Mouse (Mus musculus): ENCODE results near the gene Cox19.
A peak's percentile ranks its signal among the peaks of the same experiment; 100 is the strongest.

Gene Cox19

DNA sequence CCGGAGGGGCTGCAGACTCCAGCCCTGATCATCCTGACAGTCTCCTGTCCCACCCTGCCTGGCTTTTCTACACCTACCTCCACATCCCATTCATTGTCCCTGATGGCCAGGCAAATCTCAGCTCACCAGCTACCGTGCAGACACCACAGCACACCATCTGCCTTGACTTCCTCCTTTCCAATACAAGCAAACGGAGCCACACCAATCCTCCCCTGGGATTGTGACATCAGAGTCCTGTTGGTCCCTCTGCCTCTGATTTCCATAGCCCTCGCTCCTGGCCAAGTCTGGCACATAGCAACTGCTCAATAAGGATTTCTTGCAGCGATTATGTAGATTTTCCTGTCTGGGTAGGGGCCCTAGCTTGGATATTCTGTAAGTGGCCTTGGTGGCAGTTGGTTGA is at the start of gene Cox19:
Gene Cox19, minus strand, starts transcription at position 285 of the 400 bp plus-strand sequence.
- DNase-seq (ENCODE audit: low spot score in 2 of 2) = no peak

DNA sequence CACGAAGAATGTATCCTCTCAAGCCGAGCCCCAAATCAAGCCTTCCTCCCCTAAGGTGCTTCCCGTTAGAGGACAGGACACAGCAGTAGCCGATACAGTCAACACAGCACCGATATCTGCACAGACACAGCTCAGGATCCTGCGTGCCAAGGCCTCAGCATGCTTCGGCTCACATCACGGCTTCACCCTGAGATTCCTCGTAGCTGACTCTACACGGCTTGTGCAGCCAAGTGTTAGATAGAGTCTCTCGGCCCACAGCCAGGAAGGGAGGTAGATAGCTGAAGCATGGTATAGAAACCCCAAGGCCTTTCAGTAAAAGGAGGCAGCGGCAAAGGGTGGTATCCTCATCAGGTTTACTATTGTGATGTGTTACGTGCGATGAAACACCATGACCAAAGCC is 48.8 kb upstream of the Cox19 start:
- DNase-seq (ENCODE audit: low spot score in 2 of 2) = no peak

DNA sequence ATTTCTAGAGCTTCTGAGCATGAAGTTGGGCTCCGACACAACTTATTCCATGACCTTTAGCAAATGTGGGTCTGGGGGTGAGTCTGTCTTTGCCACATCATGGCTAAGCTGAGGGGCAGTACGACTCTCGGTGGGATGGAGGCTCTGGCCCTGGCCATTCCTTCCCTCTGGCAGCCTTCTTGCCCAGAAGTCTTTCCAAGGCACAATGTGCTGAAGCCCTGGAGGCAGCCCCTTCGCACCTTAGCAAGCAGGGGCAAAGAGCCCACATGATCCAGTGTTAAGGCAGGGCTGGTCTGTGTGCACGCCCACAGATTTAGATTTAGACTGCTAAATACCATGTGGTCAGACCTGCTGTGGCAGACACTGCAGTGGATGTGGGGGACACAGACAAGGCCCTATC is 47.6 kb upstream of the Cox19 start:
- no peak for DNase-seq (ENCODE audit: low spot score in 2 of 2)

DNA sequence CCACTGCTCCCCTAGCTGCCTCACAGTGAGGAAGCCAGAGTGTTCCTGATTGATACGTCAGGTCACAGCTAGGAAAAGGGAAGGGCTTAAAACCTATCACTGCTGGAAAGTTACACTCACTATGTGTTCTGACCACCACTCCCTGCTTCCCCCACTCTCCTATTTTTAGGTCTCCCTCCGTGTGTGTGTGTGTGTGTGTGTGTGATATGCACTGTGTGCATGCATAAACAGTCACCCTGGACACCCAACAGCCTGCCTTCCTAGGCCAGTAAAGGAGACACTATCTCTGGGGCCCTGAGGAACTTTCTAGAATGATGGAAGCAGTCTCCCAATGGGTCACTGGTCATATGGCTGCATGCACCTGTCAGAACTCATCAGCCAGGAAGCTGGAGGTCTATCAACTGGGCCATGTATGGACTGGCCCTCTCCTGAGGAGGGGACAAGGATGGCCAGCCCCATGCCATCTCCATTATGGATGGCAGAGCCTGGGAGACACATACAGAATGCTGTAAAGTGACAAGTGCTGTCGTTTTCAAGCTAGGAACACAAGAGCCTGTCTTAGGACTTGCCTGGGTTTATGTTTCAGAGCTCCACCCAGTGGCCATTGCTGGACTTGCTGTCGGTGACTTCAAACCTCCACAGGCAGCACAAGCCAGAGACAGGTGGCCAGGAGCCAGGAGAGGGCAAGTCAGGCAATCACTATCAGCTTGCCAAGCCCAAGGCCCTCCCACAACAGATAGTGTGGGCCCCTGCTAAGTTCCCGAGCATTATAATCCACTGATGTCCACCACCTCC is 46.9 kb upstream of the Cox19 start:
- peak; percentile 93 to 95 for DNase-seq (ENCODE audit: low spot score in 2 of 2)

DNA sequence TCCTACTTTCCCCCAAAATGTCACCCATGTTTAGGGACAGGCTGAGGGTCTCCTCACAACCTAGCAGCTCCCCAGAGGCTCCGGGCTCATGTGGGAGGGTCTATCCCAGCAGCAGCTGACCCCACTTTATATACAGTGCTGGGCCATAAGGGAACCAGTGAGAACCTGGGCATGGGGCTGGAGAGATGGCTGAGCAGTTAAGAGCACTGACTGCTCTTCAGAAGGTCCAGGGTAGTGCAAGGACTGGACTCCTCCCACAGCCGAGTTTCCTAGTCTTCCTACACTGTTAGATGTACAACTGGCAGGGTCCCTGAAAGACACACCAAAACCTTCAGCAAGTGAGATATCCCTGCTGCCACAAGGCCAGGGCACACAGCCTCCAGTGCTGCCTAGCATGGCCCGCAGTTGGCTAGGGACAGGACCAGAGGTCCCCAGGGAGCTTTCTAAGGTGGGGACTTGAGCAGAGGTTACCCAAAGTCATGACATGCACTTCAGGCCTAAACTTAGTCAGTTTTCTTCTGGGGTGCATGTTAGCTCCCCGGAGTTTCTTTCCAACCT is 46.2 kb upstream of the Cox19 start:
- DNase-seq (ENCODE audit: low spot score in 2 of 2) = peak in 1 of 2 experiments; percentile 30

DNA sequence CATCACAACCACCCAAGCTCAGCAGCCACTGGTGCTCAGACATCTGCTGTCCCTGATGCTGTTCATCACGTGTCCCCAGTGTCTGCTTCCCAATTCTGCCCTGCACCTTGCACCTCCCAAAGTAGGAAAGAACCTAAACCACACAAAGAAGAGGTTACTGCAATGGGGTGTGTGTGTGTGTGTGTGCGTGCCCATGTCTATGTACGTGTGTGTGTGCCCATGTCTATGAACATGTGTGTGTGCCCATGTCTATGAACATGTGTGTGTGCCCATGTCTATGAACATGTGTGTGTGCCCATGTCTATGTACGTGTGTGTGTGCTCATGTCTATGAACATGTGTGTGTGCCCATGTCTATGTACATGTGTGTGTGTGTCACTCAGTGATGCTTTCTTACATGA is 44.3 kb upstream of the Cox19 start:
- DNase-seq (ENCODE audit: low spot score in 2 of 2) = no peak

DNA sequence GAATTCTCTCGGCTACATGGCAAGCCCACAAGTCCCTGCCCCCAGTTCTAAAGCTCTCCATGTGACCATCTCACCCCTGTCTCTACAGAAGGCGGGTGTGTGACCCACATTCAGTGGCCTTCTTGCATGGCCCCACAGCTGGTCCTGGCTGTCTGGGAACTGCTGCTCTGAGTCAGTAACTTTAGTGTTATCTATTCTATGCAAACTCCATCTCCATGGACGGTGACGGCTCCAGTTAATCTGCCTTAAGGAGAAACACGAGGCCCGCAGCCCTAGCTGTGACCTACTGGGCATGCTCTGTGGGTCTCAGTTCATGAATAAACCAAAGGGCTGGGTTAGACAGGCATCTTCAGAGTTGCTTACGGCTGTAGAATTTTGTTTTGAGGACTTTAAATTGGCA is 43.2 kb upstream of the Cox19 start:
- peak in 1 of 2 experiments; percentile 34 for DNase-seq (ENCODE audit: low spot score in 2 of 2)

DNA sequence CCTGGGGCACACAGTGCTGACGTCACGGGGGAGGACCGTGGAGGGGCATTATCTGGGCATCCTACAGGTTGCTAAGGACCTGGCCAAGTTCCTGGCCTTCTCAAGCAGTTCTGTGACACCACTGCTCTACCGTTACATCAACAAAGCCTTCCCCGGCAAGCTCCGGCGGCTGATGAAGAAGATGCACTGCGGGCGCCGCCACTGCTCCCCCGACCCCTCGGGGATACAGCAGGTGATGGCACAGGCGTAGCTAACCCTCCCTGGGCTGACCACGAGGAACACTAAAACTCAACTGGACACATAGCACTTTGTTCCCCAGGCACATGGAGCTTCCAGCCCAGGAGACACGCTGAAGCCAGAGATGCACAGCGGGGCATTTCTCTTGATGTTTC is 42.0 kb upstream of the Cox19 start:
- DNase-seq (ENCODE audit: low spot score in 2 of 2) = no peak

DNA sequence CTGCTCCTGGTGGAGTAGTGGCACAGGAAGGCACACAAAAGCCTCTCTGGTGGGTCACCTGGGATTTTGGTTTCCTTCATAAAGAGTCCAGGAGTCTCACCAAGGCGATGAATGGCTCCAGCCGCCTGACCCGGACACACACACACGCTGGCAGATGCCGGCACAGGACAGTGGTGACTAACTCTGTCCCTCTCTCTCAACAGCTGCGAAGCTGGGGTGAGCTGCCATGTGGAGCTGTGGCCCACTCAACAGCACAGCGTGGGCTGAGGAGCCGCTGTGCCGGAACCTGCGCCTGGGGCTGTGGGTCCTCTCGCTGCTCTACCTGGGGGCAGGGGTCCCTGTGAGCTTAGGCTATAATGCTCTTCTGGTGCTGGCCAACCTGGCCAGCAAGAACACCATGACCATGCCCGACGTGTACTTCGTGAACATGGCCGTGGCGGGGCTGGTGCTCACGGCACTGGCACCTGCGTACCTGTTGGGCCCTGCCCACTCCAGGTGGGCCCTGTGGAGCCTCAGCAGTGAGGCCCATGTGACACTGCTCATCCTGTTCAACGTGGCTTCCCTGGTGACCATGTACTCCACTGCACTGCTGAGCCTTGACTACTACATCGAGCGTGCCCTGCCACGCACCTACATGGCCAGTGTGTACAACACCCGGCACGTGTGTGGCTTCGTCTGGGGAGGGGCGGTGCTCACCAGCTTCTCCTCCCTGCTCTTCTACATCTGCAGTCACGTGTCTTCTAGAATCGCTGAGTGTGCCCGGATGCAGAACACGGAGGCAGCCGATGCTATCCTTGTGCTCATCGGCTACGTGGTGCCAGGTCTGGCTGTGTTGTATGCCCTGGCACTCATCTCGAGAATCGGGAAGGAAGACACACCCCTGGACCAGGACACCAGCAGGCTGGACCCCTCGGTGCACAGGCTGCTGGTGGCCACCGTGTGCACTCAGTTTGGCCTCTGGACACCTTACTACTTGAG is 41.3 kb upstream of the Cox19 start:
- no peak for DNase-seq (ENCODE audit: low spot score in 2 of 2)

DNA sequence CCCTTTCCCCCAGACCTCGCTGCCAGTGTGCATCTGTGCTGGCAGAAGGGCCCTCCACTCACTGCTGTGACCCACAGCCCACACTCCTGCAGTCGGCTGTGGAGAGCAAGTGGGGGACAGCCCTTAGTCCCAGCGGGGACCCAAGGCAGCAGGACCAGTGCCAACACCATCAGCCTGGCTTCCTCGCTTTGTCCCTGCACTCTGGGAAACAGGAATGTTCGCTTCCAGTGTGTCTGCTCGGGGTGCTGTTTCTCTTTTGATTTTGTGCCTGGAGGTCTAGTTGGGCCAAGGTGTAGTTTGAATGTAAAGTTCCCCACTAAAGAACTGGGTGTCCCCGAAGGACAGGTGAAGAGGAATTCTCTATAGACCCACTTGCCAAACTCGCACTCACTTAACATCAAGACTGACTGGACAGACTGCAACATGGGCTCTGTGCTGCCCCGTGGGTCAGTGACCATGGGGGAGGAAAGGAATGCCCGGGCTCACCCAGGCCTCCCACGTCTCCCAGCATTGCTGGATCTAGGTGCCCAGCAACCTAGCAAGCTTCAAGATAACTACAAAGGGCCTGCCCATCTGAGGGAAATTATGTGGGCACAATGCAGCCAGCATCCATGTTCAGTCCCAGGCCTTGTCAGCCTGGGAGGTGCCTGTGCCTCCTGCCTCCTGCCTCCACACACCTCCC is 40.2 kb upstream of the Cox19 start:
- DNase-seq (ENCODE audit: low spot score in 2 of 2) = peak in 1 of 2 experiments; percentile 26

DNA sequence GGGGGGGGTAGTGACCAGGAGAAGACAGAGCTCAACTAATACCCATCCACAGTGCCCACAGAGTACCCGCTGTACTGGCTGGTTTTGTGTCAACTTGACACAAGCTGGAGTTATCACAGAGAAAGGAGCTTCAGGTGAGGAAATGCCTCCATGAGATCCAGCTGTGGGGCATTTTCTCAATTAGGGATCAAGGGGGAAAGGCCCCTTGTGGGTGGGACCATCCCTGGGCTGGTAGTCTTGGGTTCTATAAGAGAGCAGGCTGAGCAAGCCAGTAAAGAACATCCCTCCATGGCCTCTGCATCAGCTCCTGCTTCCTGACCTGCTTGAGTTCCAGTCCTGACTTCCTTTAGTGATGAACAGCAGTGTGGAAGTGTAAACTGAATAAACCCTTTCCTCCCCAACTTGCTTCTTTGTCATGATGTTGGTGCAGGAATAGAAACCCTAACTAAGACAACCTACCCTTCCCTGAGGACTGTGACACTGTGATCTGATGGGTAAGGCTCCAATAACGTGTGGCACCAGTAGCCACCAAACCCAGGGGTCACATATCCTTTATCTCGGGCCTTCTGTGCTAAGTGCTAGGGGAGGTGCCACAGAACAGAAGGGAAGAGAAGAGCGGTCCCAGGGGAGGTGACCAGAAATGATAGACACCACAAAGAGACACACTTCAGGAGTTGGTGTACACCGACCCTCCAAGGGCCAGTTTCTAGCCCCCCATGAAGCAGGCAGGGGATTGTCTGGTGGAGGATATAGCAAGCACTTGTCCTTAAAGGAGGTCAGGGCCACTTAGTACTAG is 39.3 kb upstream of the Cox19 start:
- peak; percentile 51 to 52 for DNase-seq (ENCODE audit: low spot score in 2 of 2)

DNA sequence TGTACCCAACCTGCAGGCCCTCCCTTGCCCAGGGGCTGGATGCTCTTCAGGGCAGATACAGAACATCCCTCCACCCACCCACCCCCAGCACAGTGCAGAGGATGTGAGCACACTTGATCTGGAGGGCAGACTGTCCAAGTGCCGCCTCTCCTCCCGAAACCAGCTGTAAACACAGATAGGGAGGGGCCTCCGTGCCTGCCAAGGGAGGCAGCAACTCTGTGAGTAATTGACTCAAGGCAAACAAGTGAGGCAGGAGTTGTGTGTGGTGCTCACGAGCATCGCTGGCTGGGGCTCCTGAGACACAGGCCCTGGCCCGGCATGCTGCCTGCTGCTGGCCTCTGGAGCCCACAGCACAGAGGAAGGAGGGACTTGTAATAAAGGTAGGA is 38.5 kb upstream of the Cox19 start:
- peak; percentile 82 to 85 for DNase-seq (ENCODE audit: low spot score in 2 of 2)

DNA sequence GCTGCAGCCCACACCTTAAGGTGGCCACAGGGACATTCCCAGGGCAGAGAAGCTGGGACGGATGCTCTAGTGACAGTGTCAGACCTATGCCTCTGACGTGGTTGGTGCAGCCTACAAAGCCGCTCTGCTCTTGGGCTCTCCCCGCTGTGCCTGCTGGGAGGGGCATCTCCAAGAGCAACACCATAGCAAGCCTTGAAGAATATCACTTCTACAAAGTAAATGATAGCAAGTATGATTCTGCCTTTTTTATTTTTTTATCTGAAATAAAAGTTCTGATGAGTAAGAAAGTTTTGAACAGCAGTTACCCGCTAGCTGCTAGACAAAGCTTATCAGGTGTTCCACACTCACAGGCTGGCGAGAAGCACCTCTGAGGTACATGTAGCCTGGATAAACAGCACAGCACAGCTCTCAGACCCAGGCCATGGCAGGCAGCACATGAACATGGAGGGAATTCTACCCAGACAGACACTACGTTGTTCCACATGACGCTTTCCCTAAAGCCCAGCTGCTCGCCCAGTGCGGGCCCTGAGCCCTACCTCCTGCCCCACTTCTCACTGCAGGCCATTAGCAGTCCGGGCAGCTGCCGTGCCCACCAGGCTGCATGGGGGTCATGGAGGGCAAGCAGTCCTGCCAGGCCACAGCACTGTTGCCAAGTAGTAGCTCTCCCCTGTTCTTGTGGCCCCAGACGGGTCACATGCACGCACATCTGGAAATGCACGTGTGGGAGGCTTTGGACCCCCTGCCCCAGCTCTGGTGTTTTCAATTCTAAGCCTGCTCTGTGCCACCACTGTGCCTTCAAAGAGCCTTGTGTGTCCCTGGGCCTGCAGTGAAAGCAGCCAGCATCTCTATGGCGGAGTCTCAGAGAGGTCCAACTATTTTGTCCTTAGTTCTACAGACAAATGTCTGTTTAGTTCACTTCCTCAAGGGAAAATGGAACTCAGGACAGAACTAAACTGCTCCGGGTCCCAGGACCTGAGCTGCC is 37.8 kb upstream of the Cox19 start:
- DNase-seq (ENCODE audit: low spot score in 2 of 2) = peak; percentile 66 to 72

DNA sequence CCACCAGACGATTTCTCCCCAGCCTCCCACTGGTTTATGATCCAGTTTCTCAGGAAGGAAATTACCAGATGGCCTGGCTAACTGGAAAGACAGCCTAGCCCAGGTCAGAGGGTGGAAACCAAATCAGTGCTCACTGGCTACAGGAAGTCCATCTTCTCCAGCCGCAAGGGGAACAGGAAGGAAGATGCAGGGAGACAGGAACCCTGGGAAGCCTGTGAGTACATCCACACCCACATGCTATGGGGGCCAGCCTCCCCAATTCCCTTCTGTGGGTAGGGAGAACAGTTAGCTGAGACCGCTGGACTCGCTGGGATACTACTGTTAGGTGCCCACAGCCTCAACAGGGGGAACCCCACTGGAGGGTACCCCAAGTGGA is 37.0 kb upstream of the Cox19 start:
- DNase-seq (ENCODE audit: low spot score in 2 of 2) = no peak

DNA sequence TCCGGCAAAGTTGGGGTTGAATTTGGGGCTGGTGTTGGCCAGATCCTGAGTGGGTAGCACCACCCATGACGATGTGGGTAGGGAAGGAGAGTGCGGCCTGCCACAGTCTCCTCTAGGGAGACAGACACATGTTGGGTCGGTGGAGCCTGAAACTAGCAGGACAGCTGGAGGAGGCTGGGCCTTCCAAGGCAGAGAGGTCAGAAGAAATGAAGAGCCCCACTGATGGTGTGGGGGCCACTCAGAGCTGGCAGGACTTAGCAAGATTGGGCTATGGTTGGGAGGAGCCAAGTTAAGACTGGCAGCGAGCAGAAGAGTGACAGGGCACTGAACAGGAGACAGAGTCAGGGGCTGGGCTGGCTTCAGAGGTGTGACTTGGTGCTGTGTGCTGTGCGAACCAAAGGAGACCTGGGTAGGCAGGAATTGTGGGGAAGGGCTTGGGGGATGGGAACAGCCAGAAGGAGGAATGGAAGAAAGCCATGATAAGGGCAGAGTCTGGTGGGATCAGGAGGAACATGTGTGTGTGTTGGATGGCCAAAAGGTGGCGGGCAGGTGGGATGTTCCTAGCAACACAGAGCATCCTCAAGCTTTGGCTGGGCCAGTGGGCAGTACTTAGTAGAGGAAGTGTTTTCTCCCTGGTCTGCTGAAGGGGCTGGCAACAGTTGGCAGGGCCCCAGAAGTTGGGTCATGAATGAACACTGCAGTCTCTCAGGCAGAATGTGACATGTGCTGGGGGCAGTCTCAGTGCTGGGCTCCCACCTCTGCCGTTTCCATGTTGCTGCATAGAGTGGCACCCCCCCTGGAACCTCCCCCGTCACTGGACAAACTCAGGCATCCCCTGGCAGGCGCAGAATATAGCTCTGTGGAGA is 36.3 kb upstream of the Cox19 start:
- DNase-seq (ENCODE audit: low spot score in 2 of 2) = peak; percentile 32 to 50

DNA sequence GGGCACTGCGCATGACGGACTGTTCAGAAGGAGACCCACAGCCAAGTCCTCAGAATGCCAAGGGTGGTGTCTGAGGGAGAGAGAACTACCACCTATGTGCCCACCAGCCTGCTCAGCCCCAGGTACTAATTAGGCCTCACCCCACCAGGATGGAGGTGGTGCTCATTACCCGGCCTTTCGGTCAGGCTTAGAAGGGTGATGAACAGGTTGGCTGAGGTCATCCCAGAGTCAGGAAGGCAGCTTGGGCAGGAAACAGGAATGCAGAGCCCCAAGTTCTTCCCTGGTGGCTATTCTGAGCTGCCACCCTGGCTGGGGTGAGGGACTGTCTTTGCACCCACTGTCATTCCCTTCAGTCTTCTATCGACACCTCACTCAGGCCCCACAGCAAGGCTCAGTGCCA is 34.8 kb upstream of the Cox19 start:
- DNase-seq (ENCODE audit: low spot score in 2 of 2) = no peak

DNA sequence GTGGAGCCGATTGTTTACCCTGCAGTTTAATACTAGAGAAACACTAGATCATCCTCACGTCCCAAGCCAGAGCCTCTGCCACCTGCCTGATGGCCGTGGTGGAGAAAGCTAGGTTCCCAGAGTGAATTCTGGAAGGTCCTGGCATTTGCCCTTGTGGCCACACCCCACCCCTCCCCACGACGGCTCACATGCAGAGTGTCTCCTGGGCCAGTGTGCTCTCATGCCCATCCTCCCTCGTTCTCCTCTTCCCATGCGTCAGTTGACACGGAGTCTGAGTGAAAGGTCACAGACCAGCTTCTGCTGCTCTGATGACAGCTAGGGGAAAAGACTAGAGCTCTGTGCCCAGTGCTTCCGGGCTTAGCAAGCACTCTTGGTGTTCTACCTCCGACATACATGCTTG is 33.3 kb upstream of the Cox19 start:
- DNase-seq (ENCODE audit: low spot score in 2 of 2) = peak in 1 of 2 experiments; percentile 42

DNA sequence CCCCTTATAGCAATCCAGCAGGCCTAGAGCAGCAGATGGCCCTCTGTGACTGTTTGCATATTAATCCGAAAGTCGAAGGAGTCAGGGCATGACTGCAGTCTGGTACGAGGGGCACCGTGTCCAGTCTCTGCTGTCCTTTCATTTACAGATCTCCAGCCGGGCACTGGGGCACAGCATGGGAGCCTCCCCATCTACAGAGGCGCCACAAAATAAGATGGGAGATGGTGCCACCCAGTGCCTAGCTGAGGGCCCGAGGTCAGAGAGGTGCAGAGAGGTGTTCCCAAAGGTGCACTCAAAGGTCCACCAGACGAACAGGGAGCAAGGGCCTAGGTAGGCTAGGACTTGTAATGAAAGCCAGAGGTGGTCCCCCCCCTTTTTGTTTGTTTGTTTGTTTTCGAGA is 32.0 kb upstream of the Cox19 start:
- no peak for DNase-seq (ENCODE audit: low spot score in 2 of 2)

DNA sequence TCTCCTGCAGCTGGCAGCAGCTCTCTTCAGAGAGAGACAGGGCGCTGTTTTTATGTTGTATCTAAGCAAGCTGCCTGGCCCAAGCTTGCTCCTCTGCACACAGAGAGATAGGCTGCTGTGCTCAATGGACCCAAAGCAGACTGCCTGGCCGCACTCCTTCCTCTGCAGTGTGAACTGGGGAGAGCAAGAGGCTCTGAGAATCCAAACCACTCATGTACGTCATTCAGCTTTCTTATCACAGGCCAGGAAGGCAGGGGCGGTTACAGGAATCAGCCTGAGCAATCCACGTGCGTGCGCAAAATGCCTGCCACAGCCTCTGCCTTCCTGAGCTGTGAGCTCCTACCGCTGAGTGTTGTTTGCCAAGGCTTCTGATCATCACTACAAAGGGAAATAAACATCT is 31.5 kb upstream of the Cox19 start:
- peak; percentile 68 to 80 for DNase-seq (ENCODE audit: low spot score in 2 of 2)

Measured in spleen, postnatal 10 days (tissue).